ENCODE assay signal across 8 mouse cellular contexts in the genomic region with DNA sequence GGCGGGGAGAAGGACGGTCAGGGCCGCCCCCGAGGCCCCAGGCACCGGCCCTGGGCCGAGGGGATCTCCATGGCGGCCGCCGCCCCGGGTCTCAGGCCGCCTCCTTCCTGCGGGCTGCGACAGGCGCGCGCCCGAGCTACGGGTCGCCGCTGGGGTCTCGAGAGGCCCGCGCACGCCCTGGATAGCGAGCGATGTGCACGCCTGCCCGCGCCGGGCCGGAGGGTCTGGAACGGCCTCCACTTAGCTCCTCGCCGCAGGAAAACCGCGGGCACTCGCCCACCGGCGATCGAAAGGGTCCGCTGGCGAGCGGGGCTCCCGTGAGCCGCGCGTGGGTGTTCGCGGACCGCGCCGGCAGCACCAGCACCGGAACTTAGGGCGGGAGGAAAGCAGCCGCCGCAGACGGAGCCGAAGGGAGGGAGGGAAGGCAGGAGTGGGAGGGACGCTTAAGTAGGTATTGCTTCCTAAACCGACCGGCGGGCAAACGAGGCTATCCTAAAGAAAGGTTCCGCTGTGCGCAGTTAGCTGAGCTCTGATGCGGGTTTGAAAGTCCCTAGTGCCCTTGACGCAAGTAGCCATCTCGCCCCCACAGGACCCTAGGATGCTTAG. TPM values are rescaled to one million over a fixed set of nuclear protein-coding genes. Genes with fewer than 3 reads are reported as not detected.
A peak's percentile ranks its signal among the peaks of the same experiment; 100 is the strongest.
DNase-seq lines count a peak whose midpoint lies in the region; ATAC-seq and TF ChIP-seq lines count a peak whose summit lies in the region.

A gene (minus strand): TSS at position 419 of the 606 bp plus-strand sequence.

- H3K79me2 ChIP-seq in CH12.LX (replicated peaks; ENCODE audit: control insufficient read depth, extremely low read depth, insufficient read depth, poor library complexity, severe bottlenecking): peaks cover 46% of the 10 kb centered on the region

- no peaks in the 10 kb centered on the region for H3K27me3 ChIP-seq in CH12.LX (replicated peaks)
- no peaks in the 10 kb centered on the region for H3K27me3 ChIP-seq in forebrain, embryonic 11.5 days (ENCODE audit: control insufficient read depth, insufficient read depth, low read length)
- H3K27me3 ChIP-seq in heart, postnatal 0 days (ENCODE audit: control insufficient read depth, insufficient read depth, low read length): no peaks in the 10 kb centered on the region
- H3K27me3 ChIP-seq in liver, embryonic 16.5 days (ENCODE audit: control insufficient read depth, insufficient read depth, low read depth, low read length): no peaks in the 10 kb centered on the region
- H3K27me3 ChIP-seq in neural tube, embryonic 13.5 days: no peaks in the 10 kb centered on the region
- no peaks in the 10 kb centered on the region for H3K27me3 ChIP-seq in testis, adult 2 months (ENCODE audit: control insufficient read depth, insufficient read depth, low read length)

- H3K27ac ChIP-seq in CH12.LX (ENCODE audit: insufficient read depth, low read depth): peak within 1 kb of the TSS; percentile 78
- H3K27ac ChIP-seq in forebrain, embryonic 11.5 days (ENCODE audit: low read depth, low read length): peak within 1 kb of the TSS; percentile 96
- peak within 1 kb of the TSS; percentile 98 for H3K27ac ChIP-seq in heart, postnatal 0 days (ENCODE audit: low read depth)
- peak within 1 kb of the TSS; percentile 92 for H3K27ac ChIP-seq in liver, embryonic 16.5 days (ENCODE audit: low read length)
- H3K27ac ChIP-seq in neural tube, embryonic 13.5 days (replicated peaks): peak within 1 kb of the TSS; percentile 97
- peak within 1 kb of the TSS; percentile 78 for H3K27ac ChIP-seq in testis, adult 2 months (ENCODE audit: control insufficient read depth, insufficient read depth, low read depth, low read length)

- peak within 1 kb of the TSS; percentile 96 to 100 (median 99) for H3K4me3 ChIP-seq in CH12.LX (replicated peaks in 1 of 3; ENCODE audit: low read depth in 2 of 3, low read length in 2 of 3, poor library complexity in 1 of 3)
- peak within 1 kb of the TSS; percentile 98 for H3K4me3 ChIP-seq in forebrain, embryonic 11.5 days (ENCODE audit: low read depth, low read length)
- H3K4me3 ChIP-seq in heart, postnatal 0 days (ENCODE audit: low read depth, low read length): peak within 1 kb of the TSS; percentile 97
- H3K4me3 ChIP-seq in liver, embryonic 16.5 days (ENCODE audit: low read depth, low read length): peak within 1 kb of the TSS; percentile 100
- H3K4me3 ChIP-seq in neural tube, embryonic 13.5 days: peak within 1 kb of the TSS; percentile 75
- H3K4me3 ChIP-seq in testis, adult 2 months (ENCODE audit: control insufficient read depth, low read depth, low read length): peak within 1 kb of the TSS; percentile 95

- under 1% methylated on average over 66 of the region's 68 CpGs for WGBS in forebrain, embryonic 11.5 days
- under 1% methylated on average over 64 of the region's 68 CpGs for WGBS in heart, postnatal 0 days
- WGBS in liver, embryonic 16.5 days (ENCODE audit: insufficient replicate concordance): under 1% methylated on average over 67 of the region's 68 CpGs
- under 1% methylated on average over 52 of the region's 68 CpGs for WGBS in neural tube, embryonic 13.5 days

- TF ChIP-seq EP300 in CH12.LX (IDR thresholded peaks at IDR 0.05; ENCODE audit: low read length): no peak
- TF ChIP-seq EP300 in heart, postnatal 0 days (IDR thresholded peaks at IDR 0.05; ENCODE audit: low read depth): peak; percentile 25; the same call in 1 of the 2 replicates

- TF ChIP-seq POLR2A in CH12.LX (IDR thresholded peaks at IDR 0.05; ENCODE audit: low read depth, low read length): peak; percentile 96
- TF ChIP-seq POLR2A in testis, adult 2 months (IDR thresholded peaks at IDR 0.05; ENCODE audit: control insufficient read depth, low read depth, low read length): peak; percentile 86

- H3K36me3 ChIP-seq in CH12.LX (replicated peaks in 1 of 2; ENCODE audit: control insufficient read depth in 1 of 2, insufficient read depth in 1 of 2, low read length in 1 of 2): peaks cover 0 to 7% of the 10 kb centered on the region in 2 experiments
- H3K36me3 ChIP-seq in forebrain, embryonic 11.5 days (ENCODE audit: control insufficient read depth, insufficient read depth, low read length): no peaks in the 10 kb centered on the region
- no peaks in the 10 kb centered on the region for H3K36me3 ChIP-seq in heart, postnatal 0 days (replicated peaks; ENCODE audit: control insufficient read depth, insufficient read depth, low read length)
- H3K36me3 ChIP-seq in liver, embryonic 16.5 days (ENCODE audit: control insufficient read depth, insufficient read depth): no peaks in the 10 kb centered on the region
- no peaks in the 10 kb centered on the region for H3K36me3 ChIP-seq in neural tube, embryonic 13.5 days
- H3K36me3 ChIP-seq in testis, adult 2 months (ENCODE audit: control insufficient read depth, insufficient read depth, low read length): no peaks in the 10 kb centered on the region

- TF ChIP-seq CTCF in CH12.LX (conservative IDR thresholded peaks at IDR 0.05 in 1 of 2, IDR thresholded peaks at IDR 0.05 in 1 of 2; ENCODE audit: low read depth in 2 of 2, low read length in 2 of 2): no peak
- TF ChIP-seq CTCF in heart, postnatal 0 days (IDR thresholded peaks at IDR 0.05; ENCODE audit: low read depth): no peak
- no peak for TF ChIP-seq CTCF in testis, adult 2 months (IDR thresholded peaks at IDR 0.05; ENCODE audit: control insufficient read depth, insufficient read depth, insufficient replicate concordance, low read depth, low read length)

- DNase-seq in CH12.LX (ENCODE audit: extremely low read depth): peak; percentile 96
- DNase-seq in c-Kit-positive CD71-positive TER-119-negative erythroid progenitor cells, embryonic 14.5 days (ENCODE audit: low read depth): peak; percentile 89
- DNase-seq in forebrain, embryonic 11.5 days (ENCODE audit: low spot score): peak; percentile 93
- peak; percentile 94 for DNase-seq in heart, postnatal 0 days (ENCODE audit: low spot score)
- DNase-seq in kidney, postnatal 4 days: peak; percentile 92 to 94

- TF ChIP-seq RAD21 in CH12.LX (IDR thresholded peaks at IDR 0.05; ENCODE audit: low read depth, low read length): no peak

- H3K4me2 ChIP-seq in CH12.LX (ENCODE audit: insufficient read depth, low read depth, poor library complexity, severe bottlenecking): peak within 1 kb of the TSS; percentile 57
- H3K4me2 ChIP-seq in forebrain, embryonic 11.5 days (ENCODE audit: low read depth, low read length, severe bottlenecking): peak within 1 kb of the TSS; percentile 77
- peak within 1 kb of the TSS; percentile 94 for H3K4me2 ChIP-seq in heart, postnatal 0 days (ENCODE audit: low read depth, low read length)
- peak within 1 kb of the TSS; percentile 70 for H3K4me2 ChIP-seq in liver, embryonic 16.5 days (ENCODE audit: low read depth, low read length)
- peak within 1 kb of the TSS; percentile 89 for H3K4me2 ChIP-seq in neural tube, embryonic 13.5 days

- in situ Hi-C loops in CH12.LX (cut with MboI; ENCODE audit: low pct_ligation_motif_present, low pct_unique_long_range_greater_than_20kb, low sequenced_read_pairs): loop anchor here (25.0 kb wide), 1 partner anchor 576 kb away; a partner anchor contains a TSS

- peak within 1 kb of the TSS; percentile 83 for H3K9ac ChIP-seq in CH12.LX (ENCODE audit: insufficient read depth, low read depth)
- H3K9ac ChIP-seq in forebrain, embryonic 11.5 days (ENCODE audit: low read length): peak within 1 kb of the TSS; percentile 96
- H3K9ac ChIP-seq in heart, postnatal 0 days (replicated peaks; ENCODE audit: low read depth, low read length): peak within 1 kb of the TSS; percentile 94
- H3K9ac ChIP-seq in liver, embryonic 16.5 days (ENCODE audit: low read depth, low read length): peak within 1 kb of the TSS; percentile 98
- H3K9ac ChIP-seq in neural tube, embryonic 13.5 days: peak within 1 kb of the TSS; percentile 88

- peak; percentile 95 for ATAC-seq in forebrain, embryonic 11.5 days (replicated peaks; ENCODE audit: low FRiP score)
- peak; percentile 92 for ATAC-seq in heart, postnatal 0 days (ENCODE audit: insufficient read depth, low read depth)
- ATAC-seq in liver, embryonic 16.5 days (ENCODE audit: low read depth): peak; percentile 83
- ATAC-seq in neural tube, embryonic 13.5 days (ENCODE audit: low read depth): peak; percentile 91

- H3K9me3 ChIP-seq in CH12.LX (replicated peaks; ENCODE audit: low read length): no peaks in the 10 kb centered on the region
- no peaks in the 10 kb centered on the region for H3K9me3 ChIP-seq in forebrain, embryonic 11.5 days (ENCODE audit: control insufficient read depth, low read length)
- H3K9me3 ChIP-seq in heart, postnatal 0 days (replicated peaks; ENCODE audit: control insufficient read depth, low read length): no peaks in the 10 kb centered on the region
- H3K9me3 ChIP-seq in liver, embryonic 16.5 days (replicated peaks; ENCODE audit: control insufficient read depth, low read length): no peaks in the 10 kb centered on the region
- H3K9me3 ChIP-seq in neural tube, embryonic 13.5 days: no peaks in the 10 kb centered on the region

- dilution Hi-C loops in CH12.LX (cut with MboI; ENCODE audit: extremely low pct_ligation_motif_present, extremely low pct_unique_long_range_greater_than_20kb, low sequenced_read_pairs): no loop called here

- H3K4me1 ChIP-seq in CH12.LX (ENCODE audit: control insufficient read depth in 1 of 2, insufficient read depth in 2 of 2): peaks cover 17 to 64% of the 10 kb centered on the region in 2 experiments
- peaks cover 8% of the 10 kb centered on the region for H3K4me1 ChIP-seq in forebrain, embryonic 11.5 days (replicated peaks; ENCODE audit: control insufficient read depth, insufficient read depth, low read length)
- peaks cover 25% of the 10 kb centered on the region for H3K4me1 ChIP-seq in heart, postnatal 0 days (ENCODE audit: control insufficient read depth, insufficient read depth)
- peaks cover 22% of the 10 kb centered on the region for H3K4me1 ChIP-seq in liver, embryonic 16.5 days (ENCODE audit: control insufficient read depth, low read depth, low read length)
- peaks cover 35% of the 10 kb centered on the region for H3K4me1 ChIP-seq in neural tube, embryonic 13.5 days (replicated peaks)
- H3K4me1 ChIP-seq in testis, adult 2 months (ENCODE audit: control insufficient read depth, insufficient read depth, low read length): peaks cover 7% of the 10 kb centered on the region

TF ChIP-seq in CH12.LX, 34 proteins besides CTCF, POLR2A, EP300 and RAD21 (continues in another document):
- TF ChIP-seq TBP (conservative IDR thresholded peaks at IDR 0.05; ENCODE audit: low read depth, low read length) (peak; percentile 98), USF2 (conservative IDR thresholded peaks at IDR 0.05; ENCODE audit: low read depth, low read length) (no peak)

RNA-seq across cellular contexts. Expression of the gene that starts here (rescaled TPM):
- total RNA-seq in CH12.LX (2012; rRNA removed): 34.6 and 35.6 TPM in 2 replicates
- 30.0 and 30.1 TPM in 2 replicates for total RNA-seq in CH12.LX (2014; rRNA removed)
- polyA plus RNA-seq in CH12.LX (2012; ENCODE audit: insufficient read length, low read depth): 26.6 and 26.8 TPM in 2 replicates
- polyA plus RNA-seq in forebrain, embryonic 11.5 days (2014; fragmentation: Nextera tagmentation; extraction: Ambion mirVana): 55.0 and 58.3 TPM in 2 replicates
- 28.9 and 39.4 TPM in 2 replicates for total RNA-seq in heart, postnatal 0 days (2014; rRNA removed; ENCODE audit: low replicate concordance)
- 5.8 and 6.8 TPM in 2 replicates for polyA plus RNA-seq in heart, postnatal 0 days (2015; fragmentation: Nextera tagmentation; extraction: Ambion mirVana)
- polyA plus RNA-seq in liver, embryonic 16.5 days (2015; fragmentation: Nextera tagmentation; extraction: Ambion mirVana): 8.0 and 8.4 TPM in 2 replicates
- polyA plus RNA-seq in neural tube, embryonic 13.5 days (2015; fragmentation: Nextera tagmentation; extraction: Ambion mirVana): 44.6 and 45.3 TPM in 2 replicates
- 74.0 and 75.6 TPM in 2 replicates for polyA plus RNA-seq in testis, adult 2 months (2012; rRNA removed)

Comparison
In these comparisons a context has a peak if more than half of its experiments do, and no peak if none do; other contexts are left out.
1. Peak in every context shown above with its lines: DNase-seq, ATAC-seq, H3K4me3 ChIP-seq and H3K27ac ChIP-seq.